Mouse (Mus musculus) ovary, postnatal 36 days (tissue): Measurements from ENCODE around the gene Pbx2.

ENCODE experiments used
- DNase-seq: peaks from one replicate; pipeline ENCODE4 v3.0.0; 2022; ENCODE audit warnings: low spot score, mixed read lengths

Gene Pbx2

DNA sequence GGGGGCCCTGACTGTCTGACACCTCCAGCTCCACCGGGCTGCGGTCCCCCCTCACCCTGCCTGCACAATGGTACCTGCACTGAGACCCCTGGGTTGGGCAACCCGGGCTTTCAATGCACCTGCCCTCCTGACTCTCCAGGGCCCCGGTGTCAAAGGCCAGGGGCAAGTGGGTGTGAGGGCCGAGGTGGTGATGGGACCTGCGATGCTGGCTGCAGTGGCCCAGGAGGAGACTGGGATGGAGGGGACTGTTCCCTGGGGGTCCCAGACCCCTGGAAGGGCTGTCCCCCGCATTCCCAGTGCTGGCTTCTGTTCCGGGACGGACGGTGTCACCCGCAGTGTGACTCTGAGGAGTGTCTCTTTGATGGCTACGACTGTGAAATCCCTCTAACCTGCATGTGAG lies 8.5 kb upstream of the Pbx2 start:
- no peak for DNase-seq

DNA sequence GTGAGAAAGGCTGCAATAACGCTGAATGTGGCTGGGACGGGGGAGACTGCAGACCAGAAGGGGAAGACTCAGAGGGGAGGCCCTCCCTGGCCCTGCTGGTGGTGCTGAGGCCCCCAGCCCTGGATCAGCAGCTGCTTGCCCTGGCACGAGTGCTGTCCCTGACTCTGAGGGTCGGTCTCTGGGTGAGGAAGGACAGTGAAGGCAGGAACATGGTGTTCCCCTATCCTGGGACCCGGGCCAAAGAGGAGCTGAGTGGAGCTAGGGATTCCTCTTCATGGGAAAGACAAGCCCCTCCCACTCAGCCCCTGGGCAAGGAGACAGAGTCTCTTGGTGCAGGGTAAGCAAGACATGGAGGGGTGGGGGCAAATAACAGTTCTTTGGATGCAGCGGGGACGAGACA lies 7.7 kb upstream of the Pbx2 start:
- DNase-seq: no peak

DNA sequence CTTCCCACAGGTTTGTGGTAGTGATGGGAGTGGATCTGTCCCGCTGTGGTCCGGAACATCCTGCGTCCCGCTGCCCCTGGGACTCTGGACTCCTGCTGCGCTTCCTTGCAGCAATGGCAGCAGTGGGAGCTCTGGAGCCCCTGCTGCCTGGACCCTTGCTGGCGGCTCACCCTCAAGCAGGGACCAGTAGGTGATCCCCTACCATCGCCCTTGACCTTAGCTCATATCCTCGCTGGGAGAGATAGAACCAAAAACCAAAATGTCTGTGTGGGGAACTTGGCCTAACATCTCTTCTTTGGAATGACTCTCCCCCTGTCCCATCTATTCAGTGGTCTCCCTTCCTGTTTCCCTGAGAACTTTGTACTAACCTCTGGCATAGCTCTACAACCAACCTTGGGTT lies 7.2 kb upstream of the Pbx2 start:
- no peak for DNase-seq

DNA sequence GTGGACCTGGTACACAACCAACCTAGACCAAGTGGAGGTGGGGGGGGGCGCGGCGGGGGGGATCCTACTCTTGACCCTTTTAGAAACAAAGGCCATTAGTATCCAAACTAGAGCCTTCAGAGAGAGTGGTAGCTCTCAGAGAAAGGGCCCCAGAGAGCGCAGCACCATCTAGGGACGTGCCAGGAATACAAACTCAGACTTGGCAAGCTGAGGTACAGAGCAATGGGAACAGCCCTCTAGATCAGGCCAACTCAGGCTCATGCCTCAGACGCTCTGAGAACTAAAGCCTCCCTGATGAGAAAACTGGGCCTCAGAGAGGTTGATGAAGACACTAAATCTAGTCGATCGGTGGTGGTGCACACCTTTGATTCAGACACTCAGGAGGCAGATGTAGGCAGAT lies 5.9 kb upstream of the Pbx2 start:
- DNase-seq: no peak

- DNase-seq: no peak
Measured at GRCm38 (mm10) chr17:34585877-34586771, 4.9 kb upstream of the Pbx2 start.

GRCm38 (mm10) chr17:34586796-34587422 lies 4.2 kb upstream of the Pbx2 start:
- DNase-seq: peak; percentile 91

DNA sequence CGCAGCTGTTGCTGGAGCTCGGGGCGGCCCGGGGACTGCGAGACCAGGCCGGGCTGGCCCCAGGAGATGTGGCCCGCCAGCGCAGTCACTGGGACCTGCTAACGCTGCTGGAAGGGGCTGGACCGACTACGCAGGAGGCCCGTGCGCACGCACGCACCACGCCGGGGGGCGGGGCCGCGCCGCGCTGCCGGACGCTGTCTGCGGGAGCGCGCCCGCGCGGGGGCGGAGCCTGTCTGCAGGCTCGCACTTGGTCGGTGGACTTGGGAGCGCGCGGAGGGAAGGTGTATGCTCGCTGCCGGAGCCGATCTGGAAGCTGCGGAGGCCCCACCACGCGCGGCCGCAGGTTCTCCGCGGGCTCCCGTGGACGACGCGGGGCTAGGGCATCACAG lies 3.6 kb upstream of the Pbx2 start:
- DNase-seq: peak; percentile 98

- DNase-seq: no peak
Measured at GRCm38 (mm10) chr17:34587814-34588213, 3.3 kb upstream of the Pbx2 start.

- no peak for DNase-seq
Measured at GRCm38 (mm10) chr17:34588767-34589166, 2.3 kb upstream of the Pbx2 start.

DNA sequence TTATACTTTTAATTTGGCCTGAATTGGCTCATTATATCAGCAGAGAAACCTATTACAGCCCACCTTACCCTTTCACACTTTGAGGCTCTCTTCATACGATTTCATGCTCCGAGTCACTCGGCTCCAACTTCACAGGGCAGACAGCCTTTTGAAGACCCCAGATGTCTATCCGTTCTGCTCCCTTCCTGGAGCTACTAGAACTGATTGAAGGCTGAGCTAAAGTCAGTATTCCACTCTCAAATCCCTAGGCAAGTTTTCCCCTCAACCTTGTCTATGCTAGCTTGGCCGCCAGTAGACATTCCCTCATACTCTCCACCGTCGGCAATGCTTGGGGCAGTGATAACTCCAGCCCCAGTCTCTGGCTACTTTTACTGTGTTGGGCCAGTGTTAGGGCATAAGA lies 1.9 kb upstream of the Pbx2 start:
- no peak for DNase-seq

DNA sequence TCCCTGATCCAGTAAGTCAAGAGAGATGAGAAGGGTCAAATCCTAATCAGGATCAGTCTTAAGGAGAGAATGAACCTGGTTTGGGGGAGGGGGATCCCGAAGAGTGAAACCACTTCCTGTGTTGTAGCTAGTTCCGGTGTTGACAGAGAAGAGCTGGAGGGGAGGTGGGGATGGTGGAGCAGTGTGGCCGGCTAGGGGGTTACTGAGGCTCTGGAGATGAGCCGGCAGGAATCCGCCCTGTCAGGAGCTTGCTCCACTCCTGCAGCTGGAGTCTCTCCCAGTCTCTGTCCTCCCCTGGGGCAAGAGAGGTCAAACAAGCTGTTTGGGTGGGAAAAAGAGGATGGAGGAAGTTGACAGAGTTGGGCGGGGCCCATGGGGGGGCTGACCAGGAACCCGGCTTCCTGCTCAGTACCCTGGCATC lies 1.4 kb upstream of the Pbx2 start, which contains the start of gene Gpsm3:
Gene Gpsm3, plus strand, starts transcription at position 126 of the 421 bp plus-strand sequence.
- peak; percentile 46 for DNase-seq

DNA sequence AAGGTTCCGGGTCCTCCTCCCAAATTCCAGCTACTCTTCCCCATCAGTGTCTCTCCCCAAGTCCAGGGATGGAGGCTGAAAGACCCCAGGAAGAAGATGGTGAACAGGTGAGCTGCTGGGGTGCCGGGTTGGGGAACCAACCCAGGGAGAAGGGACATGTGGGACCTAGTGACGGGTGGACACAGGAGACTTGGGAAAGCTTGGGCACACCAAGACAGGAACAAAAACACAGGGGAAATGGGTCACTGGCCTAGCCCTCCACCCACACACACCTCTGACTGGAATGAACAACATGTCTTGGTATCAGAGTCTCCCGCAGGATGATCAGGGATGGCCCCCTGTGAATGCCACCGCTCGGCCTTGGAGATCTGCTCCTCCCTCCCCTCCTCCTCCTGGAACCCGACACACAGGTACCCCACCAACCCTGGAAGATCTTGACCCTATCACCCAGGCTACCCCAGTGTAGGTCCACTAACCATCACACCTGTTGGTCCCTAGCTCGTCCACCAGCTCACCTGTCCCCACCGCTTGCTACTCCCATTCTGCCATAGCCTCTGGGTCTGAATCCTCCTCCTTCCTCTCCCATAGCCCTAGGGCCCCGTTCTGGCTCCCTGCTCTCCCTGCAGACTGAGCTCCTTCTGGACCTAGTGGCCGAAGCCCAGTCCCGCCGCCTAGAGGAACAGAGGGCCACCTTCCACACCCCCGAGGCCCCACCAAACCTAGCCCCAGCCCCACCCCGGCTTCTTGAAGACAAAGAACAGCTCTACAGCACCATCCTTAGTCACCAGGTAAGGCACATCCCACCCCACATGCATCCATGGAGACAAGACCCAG lies 695 bp upstream of the Pbx2 start:
- DNase-seq: no peak

- DNase-seq: peak; percentile 92
Measured at GRCm38 (mm10) chr17:34591994-34592375, 919 bp downstream of the Pbx2 start.

- DNase-seq: no peak
Measured at GRCm38 (mm10) chr17:34592581-34593549, 1.8 kb downstream of the Pbx2 start.

DNA sequence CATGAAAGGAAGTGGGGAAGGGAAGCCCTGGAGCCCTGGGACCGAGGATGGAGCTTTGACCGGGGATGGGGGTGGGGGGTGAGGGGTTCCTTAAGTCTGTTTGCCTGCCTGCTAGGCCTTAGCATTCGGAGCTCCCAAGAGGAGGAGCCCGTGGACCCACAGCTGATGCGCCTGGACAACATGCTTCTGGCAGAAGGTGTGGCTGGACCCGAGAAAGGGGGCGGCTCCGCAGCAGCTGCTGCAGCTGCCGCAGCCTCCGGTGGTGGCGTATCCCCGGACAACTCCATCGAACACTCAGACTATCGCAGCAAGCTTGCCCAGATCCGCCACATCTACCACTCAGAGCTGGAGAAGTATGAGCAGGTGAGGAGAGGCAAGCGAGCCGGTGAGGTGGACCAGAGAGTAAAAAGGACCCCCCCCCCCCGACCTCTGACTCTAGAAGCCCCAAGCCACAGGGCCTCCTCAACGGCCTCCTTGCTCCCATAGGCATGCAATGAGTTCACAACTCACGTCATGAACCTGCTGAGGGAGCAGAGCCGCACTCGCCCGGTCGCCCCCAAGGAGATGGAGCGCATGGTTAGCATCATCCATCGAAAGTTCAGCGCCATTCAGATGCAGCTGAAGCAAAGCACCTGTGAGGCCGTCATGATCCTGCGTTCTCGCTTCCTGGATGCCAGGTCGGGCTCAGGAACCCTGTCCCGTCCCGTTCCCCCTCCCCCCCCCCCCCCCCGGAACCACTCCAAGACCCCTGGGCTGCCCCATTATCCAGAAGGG lies 2.9 kb downstream of the Pbx2 start:
- DNase-seq: no peak

GRCm38 (mm10) chr17:34596098-34596497 lies 5.0 kb downstream of the Pbx2 start:
- DNase-seq: no peak

DNA sequence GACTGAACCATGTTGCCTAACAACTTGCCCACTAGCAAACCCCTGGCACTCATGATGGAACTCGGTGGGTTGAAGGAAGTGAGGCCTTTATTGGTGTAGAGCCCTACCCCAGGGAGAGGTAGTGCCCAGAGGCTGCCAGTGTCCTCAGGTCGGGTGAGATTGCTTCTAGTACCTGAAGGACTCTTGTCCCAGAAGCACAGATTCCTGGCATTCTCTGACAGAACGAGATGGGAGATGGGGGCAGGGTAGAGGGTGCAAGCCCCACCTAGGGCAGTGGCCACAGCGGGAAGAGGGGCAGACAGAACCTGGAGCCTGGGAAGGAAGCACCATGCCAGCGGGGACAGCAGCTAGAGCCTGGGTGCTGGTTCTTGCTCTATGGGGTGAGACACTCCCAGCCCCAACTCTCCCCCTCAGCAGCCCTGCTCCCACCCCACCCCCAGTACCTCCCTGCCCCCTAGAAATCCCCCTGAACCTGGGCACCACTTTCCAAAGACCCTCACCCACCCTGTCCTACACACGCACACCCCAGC lies 6.6 kb downstream of the Pbx2 start, which contains the start of gene Ager:
Gene Ager, plus strand, starts transcription at position 297 of the 530 bp plus-strand sequence.
- DNase-seq: no peak

DNA sequence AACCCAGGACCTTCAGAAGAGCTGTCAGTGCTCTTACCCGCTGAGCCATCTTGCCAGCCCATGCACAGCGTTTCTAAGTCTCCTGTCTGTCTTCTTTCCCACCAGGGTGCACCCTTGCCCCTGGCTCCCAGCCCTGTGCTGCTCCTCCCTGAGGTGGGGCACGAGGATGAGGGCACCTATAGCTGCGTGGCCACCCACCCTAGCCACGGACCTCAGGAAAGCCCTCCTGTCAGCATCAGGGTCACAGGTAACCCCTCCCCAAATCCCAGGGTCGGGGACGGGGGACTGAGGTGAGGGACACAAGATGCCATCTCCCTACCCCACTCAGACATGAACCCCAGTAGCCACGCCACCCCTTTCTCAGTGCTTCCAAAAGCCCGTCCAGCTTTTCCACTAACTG lies 8.8 kb downstream of the Pbx2 start:
- no peak for DNase-seq

DNA sequence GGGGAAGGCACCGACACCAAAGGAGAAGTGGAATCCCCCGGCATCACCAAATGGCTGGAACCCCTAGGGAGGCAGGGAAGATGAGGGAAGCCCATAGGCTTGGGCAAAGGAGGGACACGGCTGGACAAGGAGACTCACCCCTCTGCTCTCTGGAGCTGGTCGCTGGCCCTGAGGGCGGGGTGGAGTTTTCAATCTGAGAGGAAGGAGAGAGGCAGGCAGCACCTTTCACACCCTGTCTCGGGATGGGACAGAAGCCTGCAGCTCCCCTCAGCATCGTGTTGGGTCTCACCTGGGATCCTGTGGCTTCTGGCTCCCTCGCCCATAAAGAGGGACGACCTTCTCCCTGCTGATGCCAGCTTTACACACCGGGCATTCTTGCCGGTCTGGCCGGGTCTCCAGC lies 10.7 kb downstream of the Pbx2 start:
- no peak for DNase-seq

- peak; percentile 86 for DNase-seq
Measured at GRCm38 (mm10) chr17:34603375-34604060, 12.5 kb downstream of the Pbx2 start, which contains the start of gene Rnf5. Gene Rnf5, minus strand, starts transcription at chr17:34603690.
